Mouse (Mus musculus) hindbrain, embryonic 15.5 days (tissue): Measurements from ENCODE around the gene Gm28553. TPM values are rescaled to one million over a fixed set of nuclear protein-coding genes. Genes with fewer than 3 reads are reported as not detected.
"Not testable (repeated sequence)": the region's sequence is repeated elsewhere in the genome, so short reads cannot be mapped to it uniquely, and the experiment has no call there.

Source experiments
- ATAC-seq: fragments of 200-750 bp; cut with Nextera tagmentation; 2 replicates; pipeline ENCODE4 v1.8.0; 2017; ENCODE audit warnings: low read depth, moderate number of reproducible peaks, moderate TSS enrichment; ENCODE audit not compliant: low FRiP score
- H3K27ac ChIP-seq: fragments of 300-500 bp; sonication (generic); replicated peaks from 2 replicates; pipeline ENCODE4 v1.5.1; 2015; ENCODE audit warnings: mild to moderate bottlenecking, inconsistent platforms
- H3K27me3 ChIP-seq: fragments of 300-500 bp; sonication (generic); 2 replicates; pipeline ENCODE4 v1.6.1; 2015; ENCODE audit warnings: control low read depth, inconsistent platforms
- H3K36me3 ChIP-seq: fragments of 300-500 bp; sonication (generic); 2 replicates; pipeline ENCODE4 v1.6.1; 2015; ENCODE audit warnings: control low read depth, inconsistent platforms
- H3K4me1 ChIP-seq: fragments of 300-500 bp; sonication (generic); replicated peaks from 2 replicates; pipeline ENCODE4 v1.6.1; 2015; ENCODE audit warnings: control low read depth, inconsistent platforms
- H3K4me2 ChIP-seq: fragments of 300-500 bp; sonication (generic); 2 replicates; pipeline ENCODE4 v1.6.1; 2015; ENCODE audit warnings: moderate library complexity, mild to moderate bottlenecking, inconsistent platforms
- H3K4me3 ChIP-seq: fragments of 300-500 bp; sonication (generic); 2 replicates; pipeline ENCODE4 v1.5.1; 2015; ENCODE audit warnings: mild to moderate bottlenecking, inconsistent platforms
- H3K9ac ChIP-seq: fragments of 300-500 bp; sonication (generic); 2 replicates; pipeline ENCODE4 v1.6.1; 2015; ENCODE audit warnings: inconsistent platforms
- H3K9me3 ChIP-seq: fragments of 300-500 bp; sonication (generic); 2 replicates; pipeline ENCODE4 v1.6.1; 2016; ENCODE audit warnings: control low read depth, inconsistent platforms
- WGBS: fragments of 180-500 bp; shearing (Covaris S2); methylation state at CpG from one replicate; pipeline ENCODE4 v1.1.7; 2015; 5-methylcytosine and 5-hydroxymethylcytosine counted together
- polyA plus RNA-seq: library from polyadenylated mRNA; unstranded; fragments of >200 nt; fragmentation: Nextera tagmentation; extraction: Ambion mirVana; gene quantifications from 2 replicates; pipeline ENCODE4 v1.2.1, GENCODE M21; 2015

The Gm28553 gene
- not detected in 2 replicates for polyA plus RNA-seq

DNA sequence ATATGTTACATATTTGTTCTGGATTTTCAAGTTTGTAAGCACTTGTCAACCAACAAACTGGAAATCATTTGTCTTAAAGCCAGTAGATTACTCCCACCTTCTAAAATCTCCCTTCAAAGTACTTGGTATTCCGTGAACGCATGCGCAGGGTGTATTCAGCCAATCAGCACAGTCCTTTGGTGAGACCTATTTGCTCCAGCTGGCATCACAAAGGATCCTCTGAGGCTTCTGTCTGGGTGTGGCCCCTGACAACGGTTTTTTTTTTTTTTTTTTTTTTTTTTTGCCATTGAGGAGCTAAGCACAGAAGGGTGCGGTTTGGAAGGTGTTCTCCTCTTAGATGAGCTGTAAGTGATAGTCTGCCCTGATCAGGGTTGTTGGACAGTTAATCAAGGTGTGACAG is at the start of gene Gm28553:
Gene Gm28553, plus strand, starts transcription at position 301 of the 400 bp plus-strand sequence.
- ATAC-seq, H3K4me1 ChIP-seq, H3K27ac ChIP-seq, H3K9me3 ChIP-seq, H3K4me3 ChIP-seq, H3K27me3 ChIP-seq, H3K36me3 ChIP-seq, H3K9ac ChIP-seq, H3K4me2 ChIP-seq: not testable (repeated sequence)
- no CpG with 5 or more reads among the region's 5 CpGs for WGBS
